8 mouse cellular contexts compared by ENCODE assay signal in genomic region chr7:127800435-127801009, GRCm38 (mm10). TPM values are rescaled to one million over a fixed set of nuclear protein-coding genes. Genes with fewer than 3 reads are reported as not detected.
A peak's percentile ranks its signal among the peaks of the same experiment; 100 is the strongest.
DNase-seq lines count a peak whose midpoint lies in the region; ATAC-seq and TF ChIP-seq lines count a peak whose summit lies in the region.

Gene Hsd3b7 (plus strand): TSS chr7:127800604.

- H3K27ac ChIP-seq in gastrocnemius, adult 2 months = peak within 1 kb of the TSS; percentile 88
- peak within 1 kb of the TSS; percentile 23; the same call in 1 of the 2 replicates for H3K27ac ChIP-seq in hindbrain, embryonic 16.5 days (ENCODE audit: low read depth, low read length)

- H3K9me3 ChIP-seq in hindbrain, embryonic 16.5 days (ENCODE audit: control insufficient read depth, low read length) = no peaks in the 10 kb centered on the region

- H3K4me3 ChIP-seq in gastrocnemius, adult 2 months = peak within 1 kb of the TSS; percentile 72
- no peak within 1 kb of the TSS for H3K4me3 ChIP-seq in hindbrain, embryonic 16.5 days (ENCODE audit: low read length)

- TF ChIP-seq CTCF in gastrocnemius, adult 2 months (IDR thresholded peaks at IDR 0.05) = peak; percentile 99

- H3K9ac ChIP-seq in hindbrain, embryonic 16.5 days (ENCODE audit: low read depth, low read length) = 0 out of 2 replicates have a peak within 1 kb of the TSS, but pooled peaks have one; percentile 27

- peaks cover 43% of the 10 kb centered on the region for H3K36me3 ChIP-seq in hindbrain, embryonic 16.5 days (ENCODE audit: control insufficient read depth, insufficient read depth, low read length)

- intact Hi-C loops in gastrocnemius, adult 2 months (cut with DNase I) = loop anchor here (1.0 to 5.0 kb wide), 3 partner anchors 42 to 135 kb away; no protein-coding TSS in a partner anchor

- H3K27me3 ChIP-seq in hindbrain, embryonic 16.5 days (replicated peaks; ENCODE audit: control insufficient read depth, insufficient read depth, low read length) = no peaks in the 10 kb centered on the region

- ATAC-seq in common myeloid progenitor, adult 5-6 weeks (replicated peaks; ENCODE audit: low read depth, poor library complexity, severe bottlenecking) = peak; percentile 91
- peak; percentile 79 for ATAC-seq in hindbrain, embryonic 16.5 days

- 26% methylated on average over 6 of the region's 6 CpGs for WGBS in hindbrain, embryonic 16.5 days

- DNase-seq in ZHBTc4 (ENCODE audit: low read depth, low spot score) = peak; percentile 94
- peak; percentile 95 for DNase-seq in gastrocnemius, adult 2 months
- DNase-seq in left cerebral cortex, adult 11 months (ENCODE audit: low spot score) = peak; percentile 79
- peak; percentile 97 for DNase-seq in lung, postnatal 36 days
- peak; percentile 96 for DNase-seq in retina, embryonic 14.5 days (ENCODE audit: low spot score)
- peak; percentile 74 to 76 for DNase-seq in thymus, postnatal 36 days

- H3K4me2 ChIP-seq in hindbrain, embryonic 16.5 days (ENCODE audit: low read length) = peak within 1 kb of the TSS; percentile 24

- H3K4me1 ChIP-seq in hindbrain, embryonic 16.5 days (ENCODE audit: control insufficient read depth, insufficient read depth, low read depth, low read length) = peaks cover 6% of the 10 kb centered on the region; the same call in 1 of the 2 replicates

RNA-seq across cellular contexts. Expression of gene Hsd3b7, which starts in this region (rescaled TPM):
- 36.7 and 52.3 TPM in 2 replicates for total RNA-seq in common myeloid progenitor, adult 5-6 weeks (2017)
- 1 to 10 TPM; 4.7 to 6.2 TPM for total RNA-seq in gastrocnemius, adult 2 months (2021)
- 11.9 and 12.1 TPM in 2 replicates for polyA plus RNA-seq in hindbrain, embryonic 16.5 days (2015; fragmentation: Nextera tagmentation; extraction: Ambion mirVana)
